Mouse (Mus musculus) heart, embryonic 14.5 days (tissue): Measurements from ENCODE around the gene Tspan17. TPM values are rescaled to one million over a fixed set of nuclear protein-coding genes. Genes with fewer than 3 reads are reported as not detected.
"Not testable (repeated sequence)": the region's sequence is repeated elsewhere in the genome, so short reads cannot be mapped to it uniquely, and the experiment has no call there.

ENCODE experiments used
- ATAC-seq: fragments of 200-750 bp; cut with Nextera tagmentation; 2 replicates; pipeline ENCODE4 v1.8.0; 2017; ENCODE audit warnings: low read depth, moderate TSS enrichment; ENCODE audit not compliant: insufficient number of reproducible peaks, insufficient read depth, low FRiP score
- H3K27ac ChIP-seq, 2 experiments: fragments of 200-500 bp in 1 of 2; fragments of 300-500 bp in 1 of 2; sonication (generic) in 1 of 2; replicated peaks in 1 of 2; 2 replicates each; pipeline ENCODE4 v1.5.1; 2012 to 2014; ENCODE audit warnings: low read depth in 2 of 2, low read length in 2 of 2, control low read depth in 1 of 2, mild to moderate bottlenecking in 1 of 2, mixed read lengths in 1 of 2; ENCODE audit not compliant: control insufficient read depth in 1 of 2, insufficient read depth in 1 of 2
- H3K27me3 ChIP-seq: fragments of 300-500 bp; sonication (generic); 2 replicates; pipeline ENCODE4 v1.6.1; 2014; ENCODE audit warnings: mild to moderate bottlenecking, low read length, control low read depth; ENCODE audit not compliant: control insufficient read depth, insufficient read depth
- H3K36me3 ChIP-seq: fragments of 300-500 bp; sonication (generic); 2 replicates; pipeline ENCODE4 v1.6.1; 2014; ENCODE audit warnings: mild to moderate bottlenecking, control low read depth, low read length, mixed read lengths; ENCODE audit not compliant: control insufficient read depth, insufficient read depth
- H3K4me1 ChIP-seq, 2 experiments: fragments of 200-500 bp in 1 of 2; fragments of 300-500 bp in 1 of 2; sonication (generic) in 1 of 2; 2 replicates each; pipeline ENCODE4 v1.6.1; 2012 to 2014; ENCODE audit warnings: low read length in 2 of 2, control low read depth in 1 of 2, mixed read lengths in 1 of 2; ENCODE audit not compliant: control insufficient read depth in 2 of 2, insufficient read depth in 2 of 2
- H3K4me2 ChIP-seq: fragments of 300-500 bp; sonication (generic); 2 replicates; pipeline ENCODE4 v1.6.1; 2014; ENCODE audit warnings: mild to moderate bottlenecking, low read length
- H3K4me3 ChIP-seq, 2 experiments: fragments of 200-500 bp in 1 of 2; fragments of 300-500 bp in 1 of 2; sonication (generic) in 1 of 2; 2 replicates each; pipeline ENCODE4 v1.5.1; 2012 to 2014; ENCODE audit warnings: low read length in 2 of 2, mild to moderate bottlenecking in 2 of 2, control low read depth in 1 of 2, low read depth in 1 of 2, moderate library complexity in 1 of 2; ENCODE audit not compliant: control insufficient read depth in 1 of 2, insufficient read depth in 1 of 2
- H3K9ac ChIP-seq: fragments of 300-500 bp; sonication (generic); 2 replicates; pipeline ENCODE4 v1.6.1; 2014; ENCODE audit warnings: mild to moderate bottlenecking, low read length
- H3K9me3 ChIP-seq: fragments of 300-500 bp; sonication (generic); 2 replicates; pipeline ENCODE4 v1.6.1; 2016; ENCODE audit warnings: low read length, control low read depth; ENCODE audit not compliant: control insufficient read depth
- WGBS: fragments of 180-500 bp; shearing (Covaris S2); extraction: QIAGEN DNeasy Blood & Tissue Kit; methylation state at CpG from one replicate; pipeline ENCODE4 v1.1.7; 2014; 5-methylcytosine and 5-hydroxymethylcytosine counted together
- polyA plus RNA-seq: library from polyadenylated mRNA; unstranded; fragments of >200 nt; fragmentation: Nextera tagmentation; extraction: Ambion mirVana; gene quantifications from 2 replicates; pipeline ENCODE4 v1.2.1, GENCODE M21; 2014

Gene Tspan17
- polyA plus RNA-seq, 1 experiment from 2014 or later: 4.2 TPM

DNA sequence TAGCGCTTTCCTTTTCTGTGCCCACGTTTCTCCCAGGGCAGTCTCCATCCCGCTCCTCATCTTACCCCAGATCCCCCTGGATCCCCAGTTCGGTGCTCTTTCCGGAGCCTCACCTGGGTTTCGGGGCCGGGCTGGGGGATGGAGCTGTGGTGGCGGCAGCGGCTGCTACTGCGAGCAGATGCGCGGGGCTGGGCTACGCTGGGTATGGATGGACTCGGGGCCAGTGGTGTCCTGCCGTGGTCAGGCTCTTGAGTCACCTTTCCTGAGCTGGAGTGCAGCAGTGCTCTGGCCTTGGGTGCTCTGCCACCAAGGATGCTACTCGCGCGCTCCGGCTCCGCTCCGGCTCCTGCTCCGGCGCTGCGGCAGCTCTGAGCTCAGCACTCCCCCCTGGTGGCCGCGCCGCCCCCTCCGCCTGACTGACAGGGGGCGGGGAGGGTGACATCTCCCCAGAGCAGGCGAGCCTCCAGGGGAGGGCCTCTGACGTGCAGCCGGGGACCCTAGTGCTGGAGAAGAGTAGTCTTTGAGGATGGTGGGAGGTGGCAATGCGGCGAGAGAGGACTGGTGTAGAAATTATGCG is 22.9 kb upstream of the Tspan17 start, which contains the start of gene Sncb:
TSS of gene Sncb (minus strand) at position 404 of the 577 bp plus-strand sequence.
- 2% methylated on average over 35 of the region's 35 CpGs for WGBS
- Histone ChIP-seq H3K4me1 (peaks cover 0 to 7% of the 10 kb centered on the region in 2 experiments; a peak in 1 of 4 replicates), H3K4me3 (peak within 1 kb of the TSS; percentile 4 to 29; a peak in 3 of 4 replicates), H3K9me3 (no peaks in the 10 kb centered on the region), H3K27ac (no peak within 1 kb of the TSS), H3K4me2 (peak within 1 kb of the TSS; percentile 56), H3K9ac (no peak within 1 kb of the TSS), H3K36me3 (no peaks in the 10 kb centered on the region), H3K27me3 (peaks cover 56% of the 10 kb centered on the region)
- no peak for ATAC-seq

DNA sequence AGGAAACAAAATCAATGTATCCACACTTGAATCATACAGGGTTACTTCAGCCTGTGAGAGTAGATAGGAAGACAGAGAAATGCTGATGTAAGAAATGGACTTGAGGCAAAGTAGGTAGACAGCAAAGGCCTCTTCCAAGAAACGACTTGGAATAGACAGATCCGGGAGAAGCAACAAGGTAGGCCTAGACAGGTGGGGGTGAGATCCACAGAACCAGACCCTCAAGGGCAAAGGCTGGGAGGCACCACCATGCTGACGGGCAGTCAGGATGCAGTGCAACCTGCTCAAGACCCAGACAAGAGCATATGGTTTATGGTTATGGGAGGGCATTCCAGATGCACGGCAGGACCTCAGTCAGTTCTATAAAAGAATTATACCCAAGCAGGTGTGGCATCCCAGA is 22.2 kb upstream of the Tspan17 start:
- no peaks in the 10 kb centered on the region for H3K36me3 ChIP-seq
- no peak overlapping the region for H3K9ac ChIP-seq
- no peak for ATAC-seq
- H3K4me1 ChIP-seq: peaks cover 0 to 7% of the 10 kb centered on the region in 2 experiments; a peak in 1 of 4 replicates
- 83% methylated on average over 4 of the region's 4 CpGs for WGBS
- H3K4me3 ChIP-seq: no peak overlapping the region
- H3K27me3 ChIP-seq: peaks cover 56% of the 10 kb centered on the region
- no peak overlapping the region for H3K4me2 ChIP-seq
- no peaks in the 10 kb centered on the region for H3K9me3 ChIP-seq
- no peak overlapping the region for H3K27ac ChIP-seq

DNA sequence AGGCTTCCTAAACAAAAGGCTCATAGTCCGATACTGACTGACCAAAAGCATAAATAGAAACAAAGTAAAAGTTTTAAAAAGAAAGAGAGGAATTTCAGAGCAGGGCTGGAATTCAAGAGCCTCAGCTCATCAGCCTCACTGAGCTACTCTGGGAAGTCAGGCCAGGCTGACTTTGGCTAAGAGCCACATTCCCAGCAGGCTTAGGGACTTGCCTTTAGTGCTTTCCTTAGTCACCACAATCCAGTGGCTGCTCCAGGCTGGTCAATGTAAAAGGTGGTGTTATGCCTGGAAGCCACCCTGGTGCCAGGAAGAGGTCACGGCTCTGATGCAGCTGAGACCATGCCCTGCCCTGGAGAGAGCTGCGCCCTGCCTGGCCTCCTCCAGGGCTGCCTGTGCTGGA is 8.6 kb upstream of the Tspan17 start:
- Histone ChIP-seq H3K9me3 (0 out of 2 replicates have a peak, but pooled peaks cover 5% of the 10 kb centered on the region), H3K27me3 (no peaks in the 10 kb centered on the region), H3K27ac (no peak overlapping the region), H3K4me1 (no peaks in the 10 kb centered on the region), H3K4me2 (no peak overlapping the region), H3K36me3 (no peaks in the 10 kb centered on the region), H3K4me3 (no peak overlapping the region), H3K9ac (no peak overlapping the region)
- 62% methylated on average over 3 of the region's 3 CpGs for WGBS
- 0 out of 2 replicates have a peak, but pooled peaks have one; percentile 21 for ATAC-seq

DNA sequence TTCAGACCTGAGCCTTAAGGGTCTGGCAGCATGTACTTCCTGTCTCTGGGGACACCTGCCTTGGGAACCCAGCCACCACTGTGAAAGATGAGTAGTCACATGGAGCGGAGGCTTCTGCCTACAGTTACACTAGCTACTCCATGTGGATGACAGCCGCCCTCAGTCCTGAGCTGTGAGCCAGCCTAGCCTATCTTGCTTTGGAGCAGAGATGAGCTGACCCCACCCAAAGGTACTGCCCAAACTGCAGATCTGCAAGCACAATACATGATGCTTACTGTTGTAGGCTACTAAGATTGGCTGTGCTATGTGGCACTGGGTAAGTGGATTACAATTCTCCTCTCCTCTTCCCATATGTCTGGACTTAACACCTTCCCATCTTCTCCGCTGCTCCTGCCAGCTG is 8.1 kb upstream of the Tspan17 start:
- H3K27ac ChIP-seq: no peak overlapping the region
- no peak overlapping the region for H3K4me3 ChIP-seq
- H3K9ac ChIP-seq: no peak overlapping the region
- no peaks in the 10 kb centered on the region for H3K36me3 ChIP-seq
- 0 out of 2 replicates have a peak, but pooled peaks cover 2% of the 10 kb centered on the region for H3K9me3 ChIP-seq
- H3K27me3 ChIP-seq: no peaks in the 10 kb centered on the region
- ATAC-seq: no peak
- H3K4me1 ChIP-seq: no peaks in the 10 kb centered on the region
- 68% methylated on average over 3 of the region's 3 CpGs for WGBS
- H3K4me2 ChIP-seq: no peak overlapping the region

DNA sequence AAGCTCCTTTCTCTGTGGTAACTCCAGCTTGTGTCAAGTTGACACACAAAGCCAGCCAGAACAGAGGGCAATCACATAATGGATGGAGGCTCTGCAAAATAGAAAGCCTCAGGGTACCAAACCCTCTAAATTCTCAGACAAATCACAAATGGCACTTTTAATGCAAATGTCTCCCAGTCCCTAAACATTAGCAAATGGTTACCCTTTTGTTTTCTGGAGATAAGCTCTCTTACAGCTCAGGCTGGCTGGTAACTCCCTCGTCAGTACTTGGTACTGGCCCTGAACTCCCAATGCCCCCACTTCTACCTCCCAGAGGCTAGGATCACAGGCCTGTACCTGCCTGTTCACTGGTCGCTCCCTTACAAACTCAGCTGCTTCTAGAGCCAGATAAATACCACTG is 5.9 kb upstream of the Tspan17 start:
- no peaks in the 10 kb centered on the region for H3K36me3 ChIP-seq
- no peak overlapping the region for H3K27ac ChIP-seq
- no peaks in the 10 kb centered on the region for H3K27me3 ChIP-seq
- H3K9me3 ChIP-seq: no peaks in the 10 kb centered on the region
- H3K4me1 ChIP-seq: no peaks in the 10 kb centered on the region
- no peak overlapping the region for H3K9ac ChIP-seq
- H3K4me2 ChIP-seq: no peak overlapping the region
- ATAC-seq: no peak
- WGBS: 55% methylated on average over 2 of the region's 2 CpGs
- no peak overlapping the region for H3K4me3 ChIP-seq

DNA sequence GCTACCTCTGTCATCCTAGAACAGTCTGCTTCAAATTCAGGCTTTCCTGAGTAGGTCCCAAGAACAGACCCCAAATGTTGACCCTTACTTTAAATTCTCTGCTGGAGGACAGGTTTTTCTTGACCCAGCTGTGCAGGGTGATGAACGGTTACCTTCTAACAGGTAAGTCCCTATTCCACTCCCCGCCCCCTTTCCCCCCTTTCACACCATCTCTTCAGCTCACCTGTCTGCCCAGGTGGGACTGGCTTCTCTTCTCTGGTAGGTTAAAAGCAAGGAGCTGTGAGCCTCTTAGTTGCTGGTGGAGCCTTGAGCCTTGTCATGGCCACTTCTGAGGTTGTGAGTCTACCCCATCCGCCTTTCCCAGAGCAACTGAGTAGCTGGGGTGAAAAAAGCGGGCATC is 5.5 kb upstream of the Tspan17 start, which contains the start of gene Eif4e1b:
TSS of gene Eif4e1b (plus strand) at position 301 of the 400 bp plus-strand sequence.
- Histone ChIP-seq H3K4me2 (no peak within 1 kb of the TSS), H3K27ac (no peak within 1 kb of the TSS), H3K9ac (no peak within 1 kb of the TSS), H3K27me3 (no peaks in the 10 kb centered on the region), H3K36me3 (no peaks in the 10 kb centered on the region), H3K4me1 (no peaks in the 10 kb centered on the region), H3K4me3 (no peak within 1 kb of the TSS), H3K9me3 (no peaks in the 10 kb centered on the region)
- WGBS: 77% methylated on average over 4 of the region's 4 CpGs
- ATAC-seq: no peak

DNA sequence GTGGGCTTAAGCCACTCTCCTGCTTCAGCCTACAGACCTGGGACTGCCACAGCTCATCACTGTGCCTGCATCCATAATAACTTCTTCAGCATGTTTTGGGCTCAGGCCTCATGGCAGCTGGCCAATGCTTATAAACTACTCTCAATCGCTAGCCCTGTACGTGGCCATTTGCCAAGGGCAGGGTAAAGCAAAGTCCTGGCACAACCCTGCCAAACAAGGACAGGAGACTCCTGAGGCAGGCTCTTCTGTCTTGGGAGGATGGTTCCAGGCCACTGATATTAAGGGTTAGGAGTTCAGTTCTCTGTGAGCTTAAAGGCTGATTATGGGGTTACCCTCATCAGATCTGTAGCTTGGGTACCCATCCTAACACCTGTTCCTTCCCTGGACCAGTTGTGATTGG is 1.6 kb upstream of the Tspan17 start:
- WGBS: 56% methylated on average over 2 of the region's 2 CpGs
- H3K27ac ChIP-seq: not testable (repeated sequence)

More for the DNA sequence above, 1.6 kb upstream of the Tspan17 start:
- H3K4me3 ChIP-seq, H3K4me2 ChIP-seq, ATAC-seq, H3K4me1 ChIP-seq, H3K9ac ChIP-seq, H3K36me3 ChIP-seq, H3K9me3 ChIP-seq: not testable (repeated sequence)
- peaks cover 23% of the 10 kb centered on the region for H3K27me3 ChIP-seq
